17 mouse cellular contexts compared by ENCODE assay signal in genomic region chr8:58998081-58998480, GRCm38 (mm10).
A peak's percentile ranks its signal among the peaks of the same experiment; 100 is the strongest.
DNase-seq lines count a peak whose midpoint lies in the region; ATAC-seq and TF ChIP-seq lines count a peak whose summit lies in the region.
"Had no signal": no experiment of that assay in that cellular context is flagged by ENCODE, and none has a peak within 500 bp of the region (broad histone marks: within the 10 kb centered on the region; RNA-seq: fewer than 3 reads in every experiment).

No protein-coding gene starts in this region.

- no peaks in the 10 kb centered on the region for H3K36me3 ChIP-seq in midbrain, postnatal 0 days (ENCODE audit: insufficient read depth, low read length)
- H3K36me3 ChIP-seq in midbrain, embryonic 15.5 days (replicated peaks) = no peaks in the 10 kb centered on the region
- no peaks in the 10 kb centered on the region for H3K36me3 ChIP-seq in midbrain, embryonic 16.5 days (ENCODE audit: control insufficient read depth, insufficient read depth, low read length)
- H3K36me3 ChIP-seq: embryonic facial prominence, embryonic 13.5 days; G1E; hindbrain, embryonic 15.5 days; kidney, embryonic 15.5 days; limb, embryonic 15.5 days; lung, embryonic 15.5 days had no signal

- H3K27me3 ChIP-seq in midbrain, postnatal 0 days (ENCODE audit: insufficient read depth, low read length) = no peaks in the 10 kb centered on the region
- no peaks in the 10 kb centered on the region for H3K27me3 ChIP-seq in midbrain, embryonic 15.5 days (replicated peaks)
- no peaks in the 10 kb centered on the region for H3K27me3 ChIP-seq in midbrain, embryonic 16.5 days (ENCODE audit: control insufficient read depth, insufficient read depth, low read depth, low read length)
- H3K27me3 ChIP-seq: embryonic facial prominence, embryonic 13.5 days; hindbrain, embryonic 15.5 days; kidney, embryonic 15.5 days; limb, embryonic 15.5 days; lung, embryonic 15.5 days had no signal

- H3K27ac ChIP-seq in midbrain, postnatal 0 days (ENCODE audit: low read depth, low read length) = no peak overlapping the region
- H3K27ac ChIP-seq in midbrain, embryonic 15.5 days = no peak overlapping the region
- no peak overlapping the region for H3K27ac ChIP-seq in midbrain, embryonic 16.5 days (ENCODE audit: low read length)
- H3K27ac ChIP-seq: embryonic facial prominence, embryonic 13.5 days; hindbrain, embryonic 15.5 days; kidney, embryonic 15.5 days; limb, embryonic 15.5 days; lung, embryonic 15.5 days had no signal

- H3K9ac ChIP-seq in midbrain, postnatal 0 days (replicated peaks; ENCODE audit: low read length, poor library complexity, severe bottlenecking) = no peak overlapping the region
- no peak overlapping the region for H3K9ac ChIP-seq in midbrain, embryonic 15.5 days
- H3K9ac ChIP-seq in midbrain, embryonic 16.5 days (ENCODE audit: low read depth, low read length) = no peak overlapping the region
- H3K9ac ChIP-seq: embryonic facial prominence, embryonic 13.5 days; hindbrain, embryonic 15.5 days; kidney, embryonic 15.5 days; limb, embryonic 15.5 days; lung, embryonic 15.5 days had no signal

- H3K4me1 ChIP-seq in midbrain, postnatal 0 days (ENCODE audit: insufficient read depth, low read length) = no peaks in the 10 kb centered on the region
- H3K4me1 ChIP-seq in midbrain, embryonic 15.5 days = no peaks in the 10 kb centered on the region
- H3K4me1 ChIP-seq in midbrain, embryonic 16.5 days (ENCODE audit: control insufficient read depth, insufficient read depth, low read length) = no peaks in the 10 kb centered on the region
- H3K4me1 ChIP-seq: embryonic facial prominence, embryonic 13.5 days; hindbrain, embryonic 15.5 days; kidney, embryonic 15.5 days; limb, embryonic 15.5 days; lung, embryonic 15.5 days had no signal

- no peak overlapping the region for H3K4me2 ChIP-seq in midbrain, postnatal 0 days (ENCODE audit: low read depth, low read length, poor library complexity, severe bottlenecking)
- no peak overlapping the region for H3K4me2 ChIP-seq in midbrain, embryonic 15.5 days
- no peak overlapping the region for H3K4me2 ChIP-seq in midbrain, embryonic 16.5 days (ENCODE audit: low read length)
- H3K4me2 ChIP-seq: embryonic facial prominence, embryonic 13.5 days; hindbrain, embryonic 15.5 days; kidney, embryonic 15.5 days; limb, embryonic 15.5 days; lung, embryonic 15.5 days had no signal

- WGBS in midbrain, postnatal 0 days = 62% methylated on average over 1 of the region's 1 CpGs
- 56% methylated on average over 1 of the region's 1 CpGs for WGBS in midbrain, embryonic 15.5 days
- WGBS in midbrain, embryonic 16.5 days = 44% methylated on average over 1 of the region's 1 CpGs

- no peaks in the 10 kb centered on the region for H3K9me3 ChIP-seq in midbrain, postnatal 0 days (ENCODE audit: low read length)
- H3K9me3 ChIP-seq in midbrain, embryonic 15.5 days = no peaks in the 10 kb centered on the region
- no peaks in the 10 kb centered on the region for H3K9me3 ChIP-seq in midbrain, embryonic 16.5 days (replicated peaks; ENCODE audit: control insufficient read depth, low read length, poor library complexity, severe bottlenecking)
- H3K9me3 ChIP-seq: embryonic facial prominence, embryonic 13.5 days; G1E; hindbrain, embryonic 15.5 days; kidney, embryonic 15.5 days; limb, embryonic 15.5 days; lung, embryonic 15.5 days had no signal

- no peak overlapping the region for H3K4me3 ChIP-seq in midbrain, postnatal 0 days (ENCODE audit: low read depth, low read length)
- H3K4me3 ChIP-seq in midbrain, embryonic 15.5 days = no peak overlapping the region
- no peak overlapping the region for H3K4me3 ChIP-seq in midbrain, embryonic 16.5 days (ENCODE audit: low read depth, low read length)
- H3K4me3 ChIP-seq: embryonic facial prominence, embryonic 13.5 days; hindbrain, embryonic 15.5 days; kidney, embryonic 15.5 days; limb, embryonic 15.5 days; lung, embryonic 15.5 days had no signal

- peak; percentile 78 for ATAC-seq in frontal cortex, adult (ENCODE audit: low TSS enrichment)
- ATAC-seq in midbrain, postnatal 0 days (ENCODE audit: low FRiP score) = no peak
- no peak for ATAC-seq in midbrain, embryonic 15.5 days (replicated peaks)
- ATAC-seq in midbrain, embryonic 16.5 days = no peak

- DNase-seq in frontal cortex, postnatal 25 days (ENCODE audit: low spot score in 2 of 2) = no peak
- DNase-seq in midbrain, postnatal 0 days (ENCODE audit: low spot score) = peak; percentile 2
- peak; percentile 1 to 28 for DNase-seq in left cerebral cortex, adult 9 months (ENCODE audit: low spot score in 2 of 2)
- no peak for DNase-seq in cerebellum, adult 18-20 months
- no peak for DNase-seq in MN1 (ENCODE audit: low spot score)
- DNase-seq: B cell, adult 2 months; cerebellum, postnatal 25 days; heart, adult 18-20 months had no signal

- no peak for TF ChIP-seq CTCF in midbrain, postnatal 0 days (IDR thresholded peaks at IDR 0.05)

Comparison
In these comparisons a context has a peak if more than half of its experiments do, and no peak if none do; other contexts are left out.
1. DNase-seq: peak in midbrain, postnatal 0 days (single experiment) and left cerebral cortex, adult 9 months (2 of 2); none in frontal cortex, postnatal 25 days (0 of 2), cerebellum, adult 18-20 months (0 of 2) and MN1 (single experiment).